Mouse (Mus musculus) spleen, adult 2 months (tissue): ENCODE data around the gene Rad51b. TPM values are rescaled to one million over a fixed set of nuclear protein-coding genes. Genes with fewer than 3 reads are reported as not detected.

Experiments
- DNase-seq, 2 experiments: peaks; one replicate each; pipeline versions ENCODE4 v3.0.0 to v3.0.0-alpha.2; 2012 to 2021; ENCODE audit warnings: low spot score in 2 of 2, low read depth in 1 of 2
- H3K27ac ChIP-seq: fragments of 200-500 bp; 2 replicates; pipeline ENCODE4 v1.5.1; 2012; ENCODE audit warnings: low read length, inconsistent platforms; ENCODE audit not compliant: insufficient read depth
- H3K27me3 ChIP-seq: fragments of 200-500 bp; 2 replicates; pipeline ENCODE4 v1.6.1; 2012; ENCODE audit warnings: mild to moderate bottlenecking, moderate library complexity, low read length, inconsistent platforms; ENCODE audit not compliant: control insufficient read depth, insufficient read depth
- H3K36me3 ChIP-seq: fragments of 200-500 bp; 2 replicates; pipeline ENCODE4 v1.6.1; 2012; ENCODE audit warnings: mild to moderate bottlenecking, low read length, inconsistent platforms; ENCODE audit not compliant: control insufficient read depth, insufficient read depth
- H3K4me1 ChIP-seq: fragments of 200-500 bp; 2 replicates; pipeline ENCODE4 v1.6.1; 2011; ENCODE audit warnings: inconsistent platforms; ENCODE audit not compliant: control insufficient read depth, insufficient read depth, insufficient read length
- H3K4me3 ChIP-seq: fragments of 200-500 bp; 2 replicates; pipeline ENCODE4 v1.5.1; 2011; ENCODE audit warnings: mild to moderate bottlenecking, inconsistent platforms; ENCODE audit not compliant: insufficient read depth, insufficient read length; ENCODE audit errors: extremely low read depth
- CTCF ChIP-seq: fragments of 200-500 bp; IDR thresholded peaks from 2 replicates; pipeline ENCODE4 v1.5.1; 2011; ENCODE audit warnings: mild to moderate bottlenecking, inconsistent platforms; ENCODE audit not compliant: insufficient read depth, insufficient read length, insufficient replicate concordance; ENCODE audit errors: extremely low read depth
- POLR2A ChIP-seq: fragments of 200-500 bp; IDR thresholded peaks from 2 replicates; pipeline ENCODE4 v1.6.1; 2011; ENCODE audit warnings: low read depth, low read length, inconsistent platforms
- WGBS: fragments of 180-500 bp; shearing (Covaris S2); methylation state at CpG from one replicate; pipeline ENCODE4 v1.1.7; 2018; 5-methylcytosine and 5-hydroxymethylcytosine counted together
- polyA plus RNA-seq: library from polyadenylated mRNA; depleted of rRNA; stranded (reverse); fragments of >200 nt; gene quantifications from 2 replicates; pipeline ENCODE4 v1.2.3, GENCODE M21; 2012

Gene Rad51b
- polyA plus RNA-seq, 1 experiment: 0.26 TPM

DNA sequence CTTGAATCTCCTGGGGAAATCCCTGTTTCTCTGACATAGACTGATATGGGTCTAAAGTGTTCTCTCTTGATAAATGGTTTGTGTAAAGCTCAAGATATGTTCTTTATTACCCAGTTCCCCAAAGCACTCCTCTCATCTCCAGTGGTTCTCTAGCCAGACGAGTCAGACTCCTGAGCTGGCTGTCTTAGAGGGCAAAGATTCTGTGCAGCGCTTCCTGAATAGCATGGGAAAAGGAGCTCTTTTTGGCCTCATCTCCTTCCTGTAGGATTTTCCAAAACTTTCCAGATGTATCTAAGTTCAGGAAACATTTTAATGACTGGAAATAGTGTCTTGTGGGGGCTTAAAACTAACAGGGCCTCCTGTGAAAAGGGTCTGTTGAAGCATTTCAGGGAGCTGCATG is 483.7 kb downstream of the Rad51b start:
- 79% methylated on average over 2 of the region's 2 CpGs for WGBS
- DNase-seq: no peak
- Histone ChIP-seq H3K4me1 (no peaks in the 10 kb centered on the region; the same call in 1 of the 2 replicates), H3K27ac (no peak overlapping the region), H3K4me3 (no peak overlapping the region), H3K27me3 (no peaks in the 10 kb centered on the region), H3K36me3 (no peaks in the 10 kb centered on the region)
- TF ChIP-seq CTCF (no peak), POLR2A (no peak)

DNA sequence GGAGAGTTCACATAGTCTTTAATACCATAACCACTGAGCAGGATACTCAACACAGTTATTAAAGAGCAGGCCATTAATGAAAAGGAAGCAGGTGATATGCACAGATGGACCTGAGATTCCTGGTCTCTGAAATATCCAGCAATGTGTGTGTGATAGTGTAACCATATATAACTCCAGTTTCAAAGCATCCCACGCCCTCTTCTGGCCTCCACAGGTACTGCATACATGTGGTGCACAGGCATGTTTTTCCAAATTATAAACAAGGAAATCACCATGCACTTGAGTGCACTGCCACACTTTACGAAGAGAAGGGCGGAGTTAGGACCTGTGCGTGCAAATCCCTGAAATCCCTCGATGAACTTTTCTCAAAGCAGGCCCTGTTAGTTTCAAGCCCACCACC is 484.7 kb downstream of the Rad51b start:
- H3K27me3 ChIP-seq: no peaks in the 10 kb centered on the region
- peaks cover 2% of the 10 kb centered on the region for H3K4me1 ChIP-seq
- H3K36me3 ChIP-seq: no peaks in the 10 kb centered on the region
- no peak for DNase-seq
- 90% methylated on average over 5 of the region's 5 CpGs for WGBS
- no peak overlapping the region for H3K27ac ChIP-seq
- no peak overlapping the region for H3K4me3 ChIP-seq
- TF ChIP-seq CTCF (no peak), POLR2A (no peak)

DNA sequence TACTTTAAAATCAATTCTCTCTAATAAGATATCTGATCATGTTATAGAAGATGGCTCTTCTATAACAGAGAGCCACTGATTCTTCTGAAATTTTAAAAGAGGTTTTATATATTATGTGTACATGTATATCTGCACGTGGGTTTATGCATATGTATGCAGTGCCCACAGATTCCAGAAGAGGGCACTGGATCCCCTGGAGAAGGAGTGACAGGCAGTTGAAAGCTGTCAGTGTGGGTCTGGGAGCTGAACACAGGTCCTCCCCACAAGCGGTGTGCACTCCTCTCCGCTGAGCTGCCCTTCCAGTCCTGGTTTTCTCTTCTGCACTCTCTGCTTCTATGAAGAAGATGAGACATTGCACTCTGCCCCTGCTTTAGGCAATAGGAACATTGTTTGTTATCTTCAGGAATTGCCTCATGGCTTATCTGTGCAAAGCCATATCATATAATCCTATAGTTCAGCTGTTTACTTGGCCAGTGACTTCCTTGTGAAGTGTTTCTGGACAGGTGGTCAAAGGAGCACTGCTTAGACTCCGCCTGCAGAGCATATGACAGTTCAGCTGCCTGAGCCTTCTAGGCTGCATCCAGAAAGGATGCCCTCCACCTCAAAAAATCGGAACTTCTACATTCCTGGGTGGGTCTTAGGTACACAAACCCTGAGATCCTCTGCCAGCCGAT is 485.5 kb downstream of the Rad51b start:
- no peak for DNase-seq
- Histone ChIP-seq H3K4me1 (peaks cover 2% of the 10 kb centered on the region; the same call in 1 of the 2 replicates), H3K4me3 (no peak overlapping the region), H3K27ac (no peak overlapping the region), H3K36me3 (no peaks in the 10 kb centered on the region), H3K27me3 (no peaks in the 10 kb centered on the region)
- WGBS: 92% methylated on average over 6 of the region's 6 CpGs
- TF ChIP-seq CTCF: no peak
- no peak for TF ChIP-seq POLR2A

DNA sequence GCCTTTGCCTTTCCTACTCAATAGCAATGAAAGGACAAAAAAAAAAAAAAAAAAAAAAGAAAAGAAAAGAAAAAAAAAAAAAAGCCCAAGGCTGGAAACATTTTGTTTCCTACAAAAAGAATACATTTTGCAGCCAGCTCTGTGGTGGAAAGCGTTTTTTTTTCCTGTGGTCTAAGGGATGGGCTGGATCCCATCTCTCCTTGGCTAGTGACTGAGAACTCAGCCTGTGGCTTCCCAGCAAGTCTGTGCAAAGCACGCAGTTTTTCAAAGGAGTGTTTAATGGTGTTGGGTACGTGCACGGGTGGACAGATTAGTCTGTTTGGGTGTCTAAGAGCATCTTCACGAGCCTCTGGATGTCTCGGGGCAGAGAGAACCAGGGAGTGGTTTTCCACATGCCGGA is 487.1 kb downstream of the Rad51b start:
- WGBS: 92% methylated on average over 7 of the region's 7 CpGs
- H3K4me1 ChIP-seq: peaks cover 2% of the 10 kb centered on the region; the same call in 1 of the 2 replicates
- H3K27me3 ChIP-seq: no peaks in the 10 kb centered on the region
- H3K27ac ChIP-seq: no peak overlapping the region
- DNase-seq: no peak
- no peaks in the 10 kb centered on the region for H3K36me3 ChIP-seq
- H3K4me3 ChIP-seq: no peak overlapping the region
- TF ChIP-seq CTCF: no peak
- no peak for TF ChIP-seq POLR2A

DNA sequence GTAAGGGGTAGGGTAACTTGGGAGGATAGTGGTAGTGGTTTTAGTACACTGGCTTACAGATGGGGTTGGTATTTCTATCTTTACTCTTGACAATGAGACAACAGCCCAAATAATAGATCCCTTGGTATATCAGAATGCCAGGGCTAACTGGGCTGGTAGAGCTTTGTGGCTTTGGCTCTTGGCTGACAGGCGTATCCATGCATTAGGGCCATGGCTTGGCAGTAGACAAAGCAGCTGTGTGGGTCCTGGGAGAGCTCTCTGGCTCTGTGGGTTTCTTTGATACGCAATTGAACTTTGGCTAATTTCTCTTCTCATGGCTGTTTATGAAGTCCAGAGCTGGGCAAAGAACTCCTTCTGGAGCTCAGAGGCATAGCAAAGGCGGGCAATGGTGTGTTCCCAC is 488.6 kb downstream of the Rad51b start:
- H3K36me3 ChIP-seq: no peaks in the 10 kb centered on the region
- no peak for DNase-seq
- no peak overlapping the region for H3K27ac ChIP-seq
- no peak overlapping the region for H3K4me3 ChIP-seq
- TF ChIP-seq CTCF (no peak), POLR2A (no peak)
- no peaks in the 10 kb centered on the region for H3K27me3 ChIP-seq
- peaks cover 2% of the 10 kb centered on the region; the same call in 1 of the 2 replicates for H3K4me1 ChIP-seq
- 95% methylated on average over 3 of the region's 3 CpGs for WGBS

DNA sequence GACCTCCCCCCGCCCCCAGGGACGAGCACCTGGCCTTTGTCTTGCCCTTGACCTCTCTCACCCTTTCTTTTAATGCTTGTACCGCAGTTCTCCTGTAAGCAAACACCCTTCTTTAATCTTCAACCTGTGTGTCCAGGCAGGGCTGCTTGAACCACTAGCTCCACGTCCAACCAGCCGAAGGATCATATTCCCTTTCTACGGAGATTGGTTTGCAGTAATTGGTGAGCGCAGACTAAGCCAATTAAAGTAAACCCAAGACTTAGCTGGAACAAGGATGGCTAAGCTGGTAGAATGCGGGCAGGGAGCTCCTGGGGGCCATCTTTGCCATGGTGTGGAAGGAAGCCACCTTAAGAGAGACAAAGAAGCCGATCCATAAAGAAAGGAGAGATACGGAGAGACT is 490.5 kb downstream of the Rad51b start:
- Histone ChIP-seq H3K27me3 (no peaks in the 10 kb centered on the region), H3K36me3 (no peaks in the 10 kb centered on the region), H3K4me1 (peaks cover 2% of the 10 kb centered on the region; the same call in 1 of the 2 replicates), H3K4me3 (no peak overlapping the region), H3K27ac (no peak overlapping the region)
- WGBS: 94% methylated on average over 10 of the region's 10 CpGs
- no peak for DNase-seq
- no peak for TF ChIP-seq POLR2A
- no peak for TF ChIP-seq CTCF

DNA sequence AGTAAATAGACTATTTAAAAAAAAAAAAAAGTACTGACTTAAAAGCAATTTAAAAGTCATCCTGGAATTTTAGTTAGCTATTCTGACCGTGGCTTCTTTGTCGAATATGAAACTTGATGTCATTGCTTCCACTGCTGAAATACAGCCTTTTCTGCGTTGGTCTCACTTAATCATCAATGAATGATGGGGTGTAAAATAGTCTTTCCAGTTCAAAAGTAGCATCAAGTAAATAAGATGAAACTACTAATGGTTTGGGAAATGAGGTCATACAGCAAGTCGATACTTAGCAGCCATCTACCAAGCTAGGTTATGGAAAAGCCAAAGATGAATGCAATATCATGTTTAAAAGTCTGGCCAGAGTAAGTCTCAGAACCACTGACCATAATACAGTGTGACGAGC is 491.3 kb downstream of the Rad51b start:
- Histone ChIP-seq H3K27me3 (no peaks in the 10 kb centered on the region), H3K27ac (no peak overlapping the region), H3K4me1 (peaks cover 2% of the 10 kb centered on the region; the same call in 1 of the 2 replicates), H3K4me3 (no peak overlapping the region), H3K36me3 (no peaks in the 10 kb centered on the region)
- 92% methylated on average over 5 of the region's 5 CpGs for WGBS
- no peak for TF ChIP-seq POLR2A
- TF ChIP-seq CTCF: no peak
- DNase-seq: no peak
